Mouse (Mus musculus): ENCODE measurements around the gene Tgfbr3.

Tgfbr3 gene

DNA sequence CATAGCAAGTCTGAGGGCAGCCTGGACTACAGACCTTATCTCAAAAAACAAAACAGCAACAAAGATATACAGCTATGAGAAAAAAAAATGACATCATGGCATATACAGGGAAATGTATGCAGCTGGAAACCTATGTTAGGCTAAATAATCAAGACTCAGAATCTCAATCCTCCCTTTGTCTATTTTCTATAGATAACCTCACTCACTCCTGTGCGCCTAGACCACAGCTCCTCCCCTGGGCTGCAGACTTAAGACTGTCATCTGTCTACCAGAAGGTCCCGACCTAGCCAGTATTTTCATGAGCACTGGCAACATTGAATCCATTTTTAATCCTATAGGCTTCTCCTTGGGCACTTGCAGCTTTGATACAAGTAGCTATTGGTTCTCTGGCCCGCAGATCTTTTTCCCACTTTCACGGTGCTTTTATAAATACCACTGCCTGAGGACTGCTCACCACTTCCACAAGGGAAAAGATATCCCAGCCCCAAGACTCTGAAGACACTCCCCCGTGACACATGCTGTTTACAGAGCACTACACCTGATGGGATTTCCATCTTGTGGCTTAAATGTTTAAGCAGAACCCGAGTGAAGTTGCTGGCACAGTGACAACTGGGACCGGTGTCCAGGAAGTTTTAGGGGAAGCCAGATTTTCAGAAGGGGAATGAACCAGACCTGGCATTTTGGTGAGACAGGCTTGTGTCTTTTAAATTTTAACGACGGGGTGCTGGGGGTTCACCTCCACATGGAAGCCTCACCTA lies 138.7 kb downstream of the Tgfbr3 start:
- DNase-seq (ENCODE audit: low spot score in 2 of 2): no peak

- peak; percentile 23 to 53 for DNase-seq (ENCODE audit: low spot score in 2 of 2)
Measured at GRCm38 (mm10) chr5:107147951-107148766, 141.3 kb downstream of the Tgfbr3 start.

DNA sequence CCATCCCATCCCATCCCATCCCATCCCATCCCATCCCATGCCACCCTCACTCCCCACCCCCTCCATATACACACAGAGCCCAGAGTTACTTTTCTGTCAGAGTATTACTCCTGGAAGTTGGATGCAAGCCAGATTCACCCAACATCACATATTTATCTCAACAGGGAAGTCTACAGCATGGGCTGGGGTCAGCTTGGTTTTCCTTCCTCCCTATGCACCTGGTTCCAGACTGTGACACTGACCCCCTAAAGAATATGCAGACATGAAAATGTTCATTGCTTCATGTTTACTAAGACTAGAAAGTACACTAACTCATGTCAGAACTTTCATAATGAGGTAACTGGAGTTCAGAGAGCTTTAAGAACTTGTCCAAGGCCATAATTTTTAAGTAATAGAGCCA lies 142.0 kb downstream of the Tgfbr3 start:
- DNase-seq (ENCODE audit: low spot score in 2 of 2): no peak

DNA sequence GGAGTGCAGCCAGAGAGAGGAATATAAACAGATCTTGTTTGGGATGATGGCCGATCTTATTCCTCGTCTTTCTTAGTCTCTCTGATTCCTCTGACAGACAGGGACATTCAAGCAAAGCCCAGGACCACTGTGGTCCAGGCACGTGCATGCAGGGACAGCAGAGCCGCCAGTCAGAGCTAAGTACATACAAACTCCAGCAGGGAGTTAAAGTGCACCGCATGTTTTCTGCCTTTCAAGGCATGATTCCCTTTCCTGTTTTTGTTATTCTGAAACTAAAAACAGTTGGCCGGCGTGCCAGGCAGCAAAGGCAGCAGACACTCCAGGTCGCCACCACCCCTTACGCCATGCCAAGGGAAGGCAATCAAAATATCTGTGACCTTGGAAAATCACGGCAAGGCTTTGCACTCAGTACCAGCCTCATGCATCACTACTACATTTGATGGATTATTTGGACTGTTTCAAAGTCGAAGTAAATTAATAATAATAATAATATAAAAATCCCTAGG lies 143.3 kb downstream of the Tgfbr3 start:
- DNase-seq (ENCODE audit: low spot score in 2 of 2): no peak

GRCm38 (mm10) chr5:107145125-107145524 lies 144.3 kb downstream of the Tgfbr3 start:
- no peak for DNase-seq (ENCODE audit: low spot score in 2 of 2)

DNA sequence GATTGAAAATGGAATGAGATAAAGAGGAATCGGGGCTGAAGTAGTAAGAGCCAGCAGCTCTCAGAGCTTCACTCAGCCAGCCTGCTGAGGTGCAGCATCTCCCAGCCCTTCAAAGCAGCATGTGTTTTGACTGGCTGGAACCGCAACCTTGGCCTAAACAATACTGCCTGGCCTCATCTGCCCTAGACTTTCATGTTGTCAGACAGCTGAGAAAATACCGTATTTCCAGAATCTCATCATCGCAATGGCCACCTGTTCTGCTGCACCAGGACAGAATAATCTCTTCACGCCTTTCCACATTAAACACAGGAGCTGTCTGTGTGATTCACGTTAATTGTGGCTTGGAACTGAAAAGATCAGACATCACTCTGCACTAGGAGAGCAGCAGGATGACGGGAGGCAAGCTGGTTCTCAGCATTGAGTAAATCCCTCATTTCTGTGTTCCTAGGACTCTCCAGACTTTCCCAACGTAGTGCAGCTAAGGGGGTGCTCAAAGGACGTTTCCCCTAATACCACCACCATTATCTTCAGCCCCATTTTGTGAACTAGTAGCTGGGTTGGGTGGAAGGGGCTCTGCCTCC lies 145.1 kb downstream of the Tgfbr3 start:
- peak in 1 of 2 experiments; percentile 13 for DNase-seq (ENCODE audit: low spot score in 2 of 2)

DNA sequence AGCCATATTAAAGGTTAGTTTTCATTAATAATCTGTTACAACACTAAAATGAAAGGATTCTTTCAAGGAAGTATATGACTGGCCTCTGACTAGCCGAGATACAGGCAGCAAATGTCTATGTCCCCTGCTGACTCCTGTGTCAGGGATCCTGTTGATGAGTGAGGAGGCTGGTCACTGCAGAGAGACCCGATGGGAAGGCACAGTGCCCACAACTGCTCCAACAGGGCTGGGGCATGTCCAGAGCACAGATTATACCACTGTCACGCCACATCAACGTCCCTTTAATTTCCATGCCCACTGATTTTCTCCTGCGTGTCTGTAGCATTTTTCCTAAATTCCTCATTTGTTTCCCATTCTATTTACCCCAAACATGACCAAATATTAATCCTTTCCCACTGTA lies 146.0 kb downstream of the Tgfbr3 start:
- no peak for DNase-seq (ENCODE audit: low spot score in 2 of 2)

- no peak for DNase-seq (ENCODE audit: low spot score in 2 of 2)
Measured at GRCm38 (mm10) chr5:107142791-107143190, 146.6 kb downstream of the Tgfbr3 start.

GRCm38 (mm10) chr5:107141375-107141774 lies 148.1 kb downstream of the Tgfbr3 start:
- no peak for DNase-seq (ENCODE audit: low spot score in 2 of 2)

GRCm38 (mm10) chr5:107139800-107140651 lies 149.4 kb downstream of the Tgfbr3 start:
- DNase-seq (ENCODE audit: low spot score in 2 of 2): no peak

- no peak for DNase-seq (ENCODE audit: low spot score in 2 of 2)
Measured at GRCm38 (mm10) chr5:107133336-107133735, 156.1 kb downstream of the Tgfbr3 start.

- no peak for DNase-seq (ENCODE audit: low spot score in 2 of 2)
Measured at GRCm38 (mm10) chr5:107132231-107132630, 157.2 kb downstream of the Tgfbr3 start.

DNA sequence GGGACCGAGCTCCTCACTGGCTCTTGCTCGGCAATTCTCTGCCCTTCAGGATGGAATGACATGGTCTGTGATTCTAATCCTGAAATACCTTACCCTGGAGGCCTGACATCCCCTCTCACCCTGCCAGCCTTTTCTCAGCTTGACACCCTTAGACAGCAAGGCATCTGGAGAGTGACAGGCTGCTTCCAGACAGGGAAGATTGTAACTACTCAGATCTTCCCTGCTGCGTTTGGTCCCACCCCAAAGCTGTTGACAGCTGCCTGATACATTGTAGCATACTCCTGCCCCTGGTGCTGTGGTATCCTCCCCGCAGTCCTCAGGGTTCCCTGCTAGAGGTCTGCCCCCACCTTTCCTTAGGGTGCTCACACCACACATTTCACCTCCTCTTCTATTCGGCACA lies 160.1 kb downstream of the Tgfbr3 start:
- DNase-seq (ENCODE audit: low spot score in 2 of 2): no peak

- DNase-seq (ENCODE audit: low spot score in 2 of 2): no peak
Measured at GRCm38 (mm10) chr5:107126561-107126960, 162.9 kb downstream of the Tgfbr3 start.

GRCm38 (mm10) chr5:107125131-107125530 lies 164.3 kb downstream of the Tgfbr3 start:
- DNase-seq (ENCODE audit: low spot score in 2 of 2): no peak

DNA sequence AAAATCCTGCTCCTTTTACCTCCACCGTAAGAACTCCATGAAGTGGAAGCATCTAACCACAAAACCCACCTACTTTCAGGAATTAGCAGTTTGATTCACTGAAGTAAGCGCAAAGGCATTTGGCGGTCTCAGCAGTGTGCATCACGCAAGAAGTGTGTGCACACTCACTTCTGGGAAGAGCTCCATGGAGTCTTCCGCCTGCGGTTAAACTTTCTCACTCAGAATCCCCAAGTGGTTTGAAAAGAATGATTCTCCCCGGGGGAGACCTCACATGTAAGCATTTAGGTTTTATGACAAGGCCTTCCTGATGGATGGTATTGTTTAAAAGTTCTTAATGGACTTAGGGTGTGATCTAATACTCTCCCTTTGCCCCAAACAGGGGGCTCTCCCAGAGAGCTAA lies 164.9 kb downstream of the Tgfbr3 start:
- no peak for DNase-seq (ENCODE audit: low spot score in 2 of 2)

GRCm38 (mm10) chr5:107122622-107123021 lies 166.8 kb downstream of the Tgfbr3 start:
- no peak for DNase-seq (ENCODE audit: low spot score in 2 of 2)

- no peak for DNase-seq (ENCODE audit: low spot score in 2 of 2)
Measured at GRCm38 (mm10) chr5:107121086-107121485, 168.3 kb downstream of the Tgfbr3 start.

DNA sequence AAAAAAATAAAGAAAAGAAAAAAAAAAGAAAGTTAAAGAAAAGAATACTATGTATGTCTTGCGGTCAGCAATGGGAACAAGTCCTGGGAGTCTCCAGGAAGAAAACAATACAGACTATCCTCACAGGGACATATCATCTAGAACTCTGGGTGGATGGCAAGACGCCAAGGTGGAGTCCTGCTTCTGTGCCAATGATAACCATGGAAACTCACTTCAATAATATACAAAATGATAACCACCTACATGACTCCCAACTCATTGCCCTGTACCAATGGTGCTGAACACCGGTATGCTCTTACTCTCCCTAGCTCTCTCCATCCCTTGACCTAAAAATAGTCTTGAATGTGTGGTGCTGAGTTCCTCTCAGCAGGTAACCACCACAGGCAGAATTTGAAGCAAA lies 168.8 kb downstream of the Tgfbr3 start:
- DNase-seq (ENCODE audit: low spot score in 2 of 2): no peak

- no peak for DNase-seq (ENCODE audit: low spot score in 2 of 2)
Measured at GRCm38 (mm10) chr5:107119896-107120295, 169.5 kb downstream of the Tgfbr3 start.

- no peak for DNase-seq (ENCODE audit: low spot score in 2 of 2)
Measured at GRCm38 (mm10) chr5:107116821-107117220, 172.6 kb downstream of the Tgfbr3 start.

All from frontal cortex, postnatal 36 days (tissue).